Mouse (Mus musculus): ENCODE data around the gene Prame.
"Not testable (repeated sequence)": the region's sequence is repeated elsewhere in the genome, so short reads cannot be mapped to it uniquely, and the experiment has no call there.

The Prame gene

GRCm38 (mm10) chrX:135627605-135628004, at the start of gene Prame:
Gene Prame (minus strand): TSS chrX:135627705.
- no peak for DNase-seq

- peak; percentile 38 for DNase-seq
Observed at GRCm38 (mm10) chrX:135652173-135652772, 24.8 kb upstream of the Prame start.

- peak; percentile 37 for DNase-seq
Observed at GRCm38 (mm10) chrX:135601298-135602029, 26.0 kb downstream of the Prame start.

DNA sequence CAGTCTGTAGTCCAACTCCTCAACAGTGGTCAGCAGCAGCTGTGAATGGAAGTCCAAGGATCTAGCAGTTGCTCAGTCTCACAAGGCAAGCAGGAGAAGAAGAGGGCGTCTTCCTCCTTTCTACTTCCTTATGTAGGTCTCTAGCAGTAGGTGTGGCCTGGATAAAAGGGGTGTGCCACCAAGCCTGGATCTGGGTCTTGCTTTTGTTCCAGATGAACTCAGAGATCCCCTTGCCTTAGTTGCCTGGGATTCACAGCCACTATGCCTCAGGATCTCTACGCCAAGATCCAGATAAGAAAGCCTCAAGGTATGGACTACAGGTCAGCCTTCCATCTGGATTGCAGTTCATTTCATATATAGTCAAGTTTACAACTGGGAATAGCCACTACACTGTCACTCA, 28.8 kb downstream of the Prame start, which contains the start of gene Nxf7:
Nxf7 (minus strand) TSS at position 101 of the 400 bp plus-strand sequence.
- DNase-seq: no peak

DNA sequence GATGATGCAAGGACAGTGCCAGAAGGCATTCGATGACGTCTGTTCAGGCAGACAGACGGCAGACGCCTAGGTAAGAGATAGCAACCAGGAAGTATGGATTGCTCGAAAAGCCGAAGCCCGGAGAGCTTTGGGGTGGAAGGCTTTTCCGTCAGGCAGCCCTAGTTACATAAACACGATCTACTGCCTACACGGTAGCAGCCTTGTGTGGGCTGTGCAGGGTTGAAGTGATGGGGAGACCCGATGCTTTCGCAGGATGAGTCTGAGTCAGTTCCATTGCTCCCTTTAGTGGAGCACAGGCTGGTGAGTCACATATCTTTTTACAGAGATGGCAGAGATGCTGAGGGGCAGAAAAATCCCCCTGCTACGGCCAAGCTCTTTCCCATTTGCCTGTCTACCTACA, 29.4 kb downstream of the Prame start:
- DNase-seq: peak; percentile 33

DNA sequence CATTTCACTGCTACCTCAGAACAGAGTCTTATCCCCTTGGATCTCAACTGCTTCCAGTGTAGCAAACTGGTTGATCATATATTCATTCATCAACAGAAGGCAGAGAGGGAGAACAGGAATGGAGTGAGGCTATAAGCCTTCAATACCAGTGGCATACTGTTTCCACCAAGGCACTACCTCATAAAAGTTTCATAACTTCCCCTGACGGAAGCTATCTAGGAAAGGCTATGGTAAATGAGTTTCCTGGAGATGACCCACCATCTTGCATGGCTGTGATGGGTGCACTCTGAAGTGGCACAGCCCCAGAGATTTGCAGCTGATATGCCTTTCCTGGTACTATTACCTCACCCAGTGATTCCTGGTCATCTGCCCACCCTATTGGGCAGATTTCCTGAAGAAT, 51.1 kb downstream of the Prame start:
- DNase-seq: no peak

- DNase-seq: not testable (repeated sequence)
Observed at GRCm38 (mm10) chrX:135574958-135575628, 52.4 kb downstream of the Prame start.

GRCm38 (mm10) chrX:135574261-135574957, 53.1 kb downstream of the Prame start:
- not testable (repeated sequence) for DNase-seq

GRCm38 (mm10) chrX:135569467-135569866, 58.0 kb downstream of the Prame start:
- peak; percentile 61 for DNase-seq

DNA sequence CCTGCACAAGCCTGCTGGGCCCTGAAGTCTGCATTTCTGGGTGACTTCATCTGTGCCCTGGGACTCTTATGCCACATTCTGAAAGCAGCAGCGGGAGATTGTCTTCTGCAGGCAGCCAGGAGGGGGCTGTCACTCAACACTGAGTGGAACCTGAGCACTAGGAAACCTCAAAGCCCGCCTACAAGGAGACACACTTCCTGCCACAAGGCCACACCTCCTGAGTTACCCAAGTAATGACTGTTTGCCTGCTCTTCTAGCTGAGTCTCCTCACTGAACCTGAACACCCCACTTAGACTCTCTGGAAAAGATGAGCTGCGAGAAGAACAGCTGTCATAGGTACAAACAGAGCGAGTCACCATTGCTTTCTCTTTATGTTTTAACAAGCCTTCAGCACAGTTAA, 62.6 kb downstream of the Prame start:
- DNase-seq: not testable (repeated sequence)

Measured in right cerebral cortex, postnatal 25 days (tissue).